Mouse (Mus musculus) MEL (cell line): ENCODE data around the gene Nme4. TPM values are rescaled to one million over a fixed set of nuclear protein-coding genes. Genes with fewer than 3 reads are reported as not detected.

ENCODE experiments used
- DNase-seq: peaks from one replicate; pipeline ENCODE4 v3.0.0; 2011; ENCODE audit warnings: low read depth, low spot score
- H3K27ac ChIP-seq: 2 replicates; pipeline ENCODE4 v1.5.1; 2012; ENCODE audit warnings: low read depth, mild to moderate bottlenecking, control low read depth, low read length, moderate library complexity; ENCODE audit not compliant: control insufficient read depth
- H3K27me3 ChIP-seq, 2 experiments: fragments of 150-350 bp in 1 of 2; sonication (generic) in 1 of 2; 2 replicates each; pipeline ENCODE4 v1.6.1; 2012; ENCODE audit warnings: low read length in 2 of 2, mild to moderate bottlenecking in 2 of 2, improper control_type of control experiment in 1 of 2, moderate library complexity in 1 of 2; ENCODE audit not compliant: insufficient read depth in 2 of 2, control insufficient read depth in 1 of 2
- H3K36me3 ChIP-seq, 2 experiments: 2 replicates each; pipeline ENCODE4 v1.6.1; 2012 to 2014; ENCODE audit warnings: low read length in 2 of 2, improper control_type of control experiment in 1 of 2, inconsistent platforms in 1 of 2, mild to moderate bottlenecking in 1 of 2; ENCODE audit not compliant: insufficient read depth in 2 of 2, control insufficient read depth in 1 of 2
- H3K4me1 ChIP-seq, 2 experiments: fragments of 150-350 bp in 1 of 2; sonication (generic) in 1 of 2; 2 replicates each; pipeline ENCODE4 v1.6.1; 2012; ENCODE audit warnings: low read length in 2 of 2, improper control_type of control experiment in 1 of 2, mild to moderate bottlenecking in 1 of 2; ENCODE audit not compliant: insufficient read depth in 2 of 2, control insufficient read depth in 1 of 2
- H3K4me3 ChIP-seq, 2 experiments: fragments of 150-350 bp in 1 of 2; sonication (generic) in 1 of 2; 2 replicates each; pipeline ENCODE4 v1.5.1; 2012; ENCODE audit warnings: low read depth in 2 of 2, low read length in 2 of 2, mild to moderate bottlenecking in 2 of 2, moderate library complexity in 2 of 2, control low read depth in 1 of 2, improper control_type of control experiment in 1 of 2; ENCODE audit not compliant: control insufficient read depth in 1 of 2, insufficient read depth in 1 of 2
- H3K79me2 ChIP-seq: 2 replicates; pipeline ENCODE4 v1.6.1; 2012; ENCODE audit warnings: mild to moderate bottlenecking, low read length, moderate library complexity; ENCODE audit not compliant: control insufficient read depth, poor library complexity, insufficient read depth
- H3K9ac ChIP-seq: 2 replicates; pipeline ENCODE4 v1.6.1; 2012; ENCODE audit warnings: low read depth, mild to moderate bottlenecking, control low read depth, low read length, moderate library complexity; ENCODE audit not compliant: control insufficient read depth, poor library complexity, severe bottlenecking
- H3K9me3 ChIP-seq: fragments of 150-350 bp; sonication (generic); replicated peaks from 2 replicates; pipeline ENCODE4 v1.6.1; 2012; ENCODE audit warnings: mild to moderate bottlenecking, low read length, improper control_type of control experiment, moderate library complexity; ENCODE audit not compliant: insufficient read depth
- BHLHE40 ChIP-seq: IDR thresholded peaks from 2 replicates; pipeline ENCODE4 v1.6.1; 2012; ENCODE audit warnings: low read depth, mild to moderate bottlenecking, inconsistent platforms, low read length, improper control_type of control experiment, borderline replicate concordance
- CHD1 ChIP-seq: IDR thresholded peaks from 2 replicates; pipeline ENCODE4 v1.6.1; 2012; ENCODE audit warnings: low read depth, mild to moderate bottlenecking, inconsistent platforms, low read length, improper control_type of control experiment
- ELF1 ChIP-seq: IDR thresholded peaks from 2 replicates; pipeline ENCODE4 v1.6.1; 2014; ENCODE audit warnings: low read depth, mild to moderate bottlenecking, inconsistent platforms, low read length, improper control_type of control experiment, moderate library complexity
- ETS1 ChIP-seq: IDR thresholded peaks from 2 replicates; pipeline ENCODE4 v1.6.1; 2012; ENCODE audit warnings: low read depth, mild to moderate bottlenecking, inconsistent platforms, low read length, improper control_type of control experiment, moderate library complexity
- GABPA ChIP-seq: IDR thresholded peaks from 2 replicates; pipeline ENCODE4 v1.6.1; 2012; ENCODE audit warnings: low read depth, mild to moderate bottlenecking, inconsistent platforms, low read length, improper control_type of control experiment, moderate library complexity
- MAX ChIP-seq: IDR thresholded peaks from 2 replicates; pipeline ENCODE4 v1.6.1; 2011; ENCODE audit warnings: low read length, improper control_type of control experiment
- MYC ChIP-seq: IDR thresholded peaks from 2 replicates; pipeline ENCODE4 v1.6.1; 2011; ENCODE audit warnings: low read depth, mild to moderate bottlenecking, low read length, improper control_type of control experiment, moderate library complexity
- NELFE ChIP-seq: IDR thresholded peaks from 2 replicates; pipeline ENCODE4 v1.6.1; 2011; ENCODE audit warnings: low read depth, low read length, improper control_type of control experiment
- NRF1 ChIP-seq: IDR thresholded peaks from 2 replicates; pipeline ENCODE4 v1.6.1; 2014; ENCODE audit warnings: low read depth, mild to moderate bottlenecking, inconsistent platforms, low read length, improper control_type of control experiment, moderate library complexity; ENCODE audit not compliant: poor library complexity, insufficient read depth, severe bottlenecking
- POLR2A ChIP-seq, 2 experiments: IDR thresholded peaks; 2 replicates each; pipeline ENCODE4 v1.6.1; 2011 to 2012; ENCODE audit warnings: low read length in 2 of 2, mild to moderate bottlenecking in 2 of 2, control low read depth in 1 of 2, improper control_type of control experiment in 1 of 2, low read depth in 1 of 2, moderate library complexity in 1 of 2; ENCODE audit not compliant: control insufficient read depth in 1 of 2, insufficient read depth in 1 of 2, poor library complexity in 1 of 2
- SIN3A ChIP-seq: IDR thresholded peaks from 2 replicates; pipeline ENCODE4 v1.6.1; 2012; ENCODE audit warnings: low read length, improper control_type of control experiment, inconsistent platforms
- TAL1 ChIP-seq: IDR thresholded peaks from 2 replicates; pipeline ENCODE4 v1.6.1; 2012; ENCODE audit warnings: mild to moderate bottlenecking, inconsistent platforms, low read length, moderate library complexity, mixed read lengths
- TBP ChIP-seq: IDR thresholded peaks from 2 replicates; pipeline ENCODE4 v1.8.0; 2011; ENCODE audit warnings: low read depth, low read length, improper control_type of control experiment
- UBTF ChIP-seq: IDR thresholded peaks from 2 replicates; pipeline ENCODE4 v1.6.1; 2012; ENCODE audit warnings: low read depth, mild to moderate bottlenecking, inconsistent platforms, low read length, improper control_type of control experiment, moderate library complexity, borderline replicate concordance; ENCODE audit not compliant: insufficient read depth
- USF1 ChIP-seq: IDR thresholded peaks from 2 replicates; pipeline ENCODE4 v1.6.1; 2014; ENCODE audit warnings: low read depth, mild to moderate bottlenecking, inconsistent platforms, low read length, improper control_type of control experiment, moderate library complexity
- ZC3H11A ChIP-seq: IDR thresholded peaks from 2 replicates; pipeline ENCODE4 v1.6.1; 2012; ENCODE audit warnings: low read depth, mild to moderate bottlenecking, inconsistent platforms, low read length, improper control_type of control experiment
- polyA plus RNA-seq, 2 experiments: library from polyadenylated mRNA; stranded (reverse) in 1 of 2; unstranded in 1 of 2; fragments of >175 nt in 1 of 2; fragments of >200 nt in 1 of 2; gene quantifications; 2 replicates each; pipeline versions ENCODE4 v1.2.1 to v1.2.4; 2012; ENCODE audit warnings: low replicate concordance in 2 of 2, low read depth in 1 of 2; ENCODE audit not compliant: insufficient read length in 2 of 2, insufficient read depth in 1 of 2, missing spikeins in 1 of 2
- total RNA-seq: library from RNA; depleted of rRNA; stranded (reverse); fragments of 300-350 nt; gene quantifications from 2 replicates; pipeline ENCODE4 v1.2.3, GENCODE M21; 2012

Gene Nme4
- total and polyA plus RNA-seq, 3 experiments: 115 to 430 (median 125) TPM

DNA sequence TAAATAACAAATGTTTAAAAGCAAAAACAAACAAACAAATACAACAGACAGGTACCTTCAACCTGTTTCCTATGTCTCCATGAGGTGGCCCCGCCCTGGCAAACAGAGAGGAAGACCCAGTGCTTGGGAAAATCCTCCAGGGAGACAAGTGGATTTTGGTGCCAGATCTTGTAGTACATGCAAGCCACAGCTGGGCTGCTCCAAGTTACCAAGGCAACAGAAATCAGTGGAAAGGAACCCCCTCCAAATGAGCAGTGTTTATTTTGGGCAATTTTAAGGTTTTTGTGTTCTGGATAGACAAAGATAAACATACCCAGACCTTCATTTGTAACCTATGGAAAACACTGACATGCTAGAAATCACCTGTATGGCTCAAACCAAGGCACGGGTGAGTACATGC is 16.6 kb downstream of the Nme4 start:
- no peak for DNase-seq
- TF ChIP-seq CHD1 (no peak), GABPA (no peak), ELF1 (no peak), ZC3H11A (no peak)
- TF ChIP-seq, all 39 proteins: peak for 0
- H3K27me3 ChIP-seq: no peaks in the 10 kb centered on the region
- H3K79me2 ChIP-seq: no peaks in the 10 kb centered on the region
- H3K36me3 ChIP-seq: no peaks in the 10 kb centered on the region
- H3K9me3 ChIP-seq: no peaks in the 10 kb centered on the region
- H3K4me1 ChIP-seq: no peaks in the 10 kb centered on the region
- H3K9ac ChIP-seq: no peak overlapping the region
- H3K4me3 ChIP-seq: no peak overlapping the region
- no peak overlapping the region for H3K27ac ChIP-seq

DNA sequence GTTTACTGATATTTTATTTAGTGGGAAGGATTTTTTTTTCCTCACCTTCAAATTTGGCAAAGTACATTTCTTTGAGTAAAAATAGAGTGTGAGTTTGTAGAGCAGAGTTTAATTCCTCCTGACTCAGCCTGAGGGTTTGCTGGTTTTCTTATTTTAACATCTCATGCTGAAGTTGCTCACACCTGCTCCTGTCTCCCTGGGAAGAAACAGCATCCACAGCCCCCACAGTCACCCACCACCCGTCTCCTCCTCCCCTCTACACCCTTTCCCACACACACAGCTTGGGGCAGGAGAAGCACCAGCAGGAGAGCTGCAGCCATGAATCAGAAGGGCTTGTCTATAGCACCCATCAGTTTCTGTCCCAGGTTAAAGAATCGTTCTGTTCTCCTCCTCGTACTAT is 20.2 kb downstream of the Nme4 start:
- no peaks in the 10 kb centered on the region for H3K9me3 ChIP-seq
- H3K27ac ChIP-seq: no peak overlapping the region
- no peaks in the 10 kb centered on the region for H3K79me2 ChIP-seq
- H3K27me3 ChIP-seq: no peaks in the 10 kb centered on the region
- TF ChIP-seq SIN3A (no peak), NELFE (no peak), ETS1 (no peak), ELF1 (no peak), MAX (no peak), USF1 (no peak), TAL1 (no peak), GABPA (no peak), BHLHE40 (no peak), NRF1 (no peak), UBTF (no peak), POLR2A (IDR thresholded peaks at IDR 0.05; ENCODE audit: control insufficient read depth in 1 of 2, insufficient read depth in 1 of 2, low read depth in 1 of 2, low read length in 2 of 2, poor library complexity in 1 of 2) (no peak), MYC (no peak), TBP (no peak), ZC3H11A (no peak)
- peaks cover 0 to 4% of the 10 kb centered on the region in 2 experiments; a peak in 2 of 4 replicates for H3K4me1 ChIP-seq
- H3K36me3 ChIP-seq: peaks cover 0 to 2% of the 10 kb centered on the region in 2 experiments; a peak in 2 of 4 replicates
- no peak overlapping the region for H3K9ac ChIP-seq
- no peak for DNase-seq
- no peak overlapping the region for H3K4me3 ChIP-seq
